Mouse (Mus musculus) cerebellum, adult 2 months (tissue): ENCODE data around the gene Nans.

Source experiments
- CTCF ChIP-seq: fragments of 200-500 bp; IDR thresholded peaks from 2 replicates; pipeline ENCODE4 v1.5.1; 2011; ENCODE audit warnings: low read depth, mild to moderate bottlenecking, control low read depth, low read length, moderate library complexity, borderline replicate concordance; ENCODE audit not compliant: insufficient read depth
- POLR2A ChIP-seq: fragments of 200-500 bp; IDR thresholded peaks from 2 replicates; pipeline ENCODE4 v1.6.1; 2011; ENCODE audit warnings: low read length, control low read depth, borderline replicate concordance; ENCODE audit not compliant: insufficient read depth

- no peak for TF ChIP-seq CTCF
- TF ChIP-seq POLR2A = no peak
These were observed 38.5 kb downstream of the Nans start for GRCm38 (mm10) chr4:46527558-46527926.
